Mouse (Mus musculus) lung, postnatal 14 days (tissue): ENCODE measurements around the gene Sidt2.

Experiments
- DNase-seq: peaks from one replicate; pipeline ENCODE4 v3.0.0; 2021

Gene Sidt2

GRCm38 (mm10) chr9:45955107-45955963 lies at the start of gene Sidt2:
Sidt2 (minus strand) TSS chr9:45955258.
- DNase-seq: peak; percentile 90

- DNase-seq: no peak
Observed at GRCm38 (mm10) chr9:46004529-46004928, 49.5 kb upstream of the Sidt2 start.

- peak; percentile 91 for DNase-seq
Observed at GRCm38 (mm10) chr9:46003729-46004128, 48.7 kb upstream of the Sidt2 start.

DNA sequence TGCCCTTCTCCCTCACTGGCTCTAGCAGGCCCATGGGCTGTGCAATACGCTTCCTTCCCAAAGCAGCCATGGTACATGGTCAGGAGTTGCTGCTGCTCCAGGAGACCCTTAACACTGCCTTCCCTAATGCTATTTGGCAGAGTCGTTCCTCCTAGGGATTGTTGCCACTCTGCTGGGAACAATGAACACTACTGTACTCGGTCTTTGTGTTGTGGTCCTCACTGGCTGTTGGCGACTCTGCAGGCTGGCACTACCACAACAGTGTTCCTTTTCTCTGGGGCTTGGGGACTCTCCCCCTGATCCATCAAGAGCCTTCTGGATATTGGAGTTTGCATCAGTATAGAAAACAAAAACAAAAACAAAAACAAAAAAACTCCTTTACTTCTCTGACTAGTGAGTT lies 44.0 kb upstream of the Sidt2 start:
- no peak for DNase-seq

GRCm38 (mm10) chr9:45985229-45985567 lies 30.1 kb upstream of the Sidt2 start:
- peak; percentile 85 for DNase-seq

GRCm38 (mm10) chr9:45984409-45985228 lies 29.6 kb upstream of the Sidt2 start:
- DNase-seq: peak; percentile 92

DNA sequence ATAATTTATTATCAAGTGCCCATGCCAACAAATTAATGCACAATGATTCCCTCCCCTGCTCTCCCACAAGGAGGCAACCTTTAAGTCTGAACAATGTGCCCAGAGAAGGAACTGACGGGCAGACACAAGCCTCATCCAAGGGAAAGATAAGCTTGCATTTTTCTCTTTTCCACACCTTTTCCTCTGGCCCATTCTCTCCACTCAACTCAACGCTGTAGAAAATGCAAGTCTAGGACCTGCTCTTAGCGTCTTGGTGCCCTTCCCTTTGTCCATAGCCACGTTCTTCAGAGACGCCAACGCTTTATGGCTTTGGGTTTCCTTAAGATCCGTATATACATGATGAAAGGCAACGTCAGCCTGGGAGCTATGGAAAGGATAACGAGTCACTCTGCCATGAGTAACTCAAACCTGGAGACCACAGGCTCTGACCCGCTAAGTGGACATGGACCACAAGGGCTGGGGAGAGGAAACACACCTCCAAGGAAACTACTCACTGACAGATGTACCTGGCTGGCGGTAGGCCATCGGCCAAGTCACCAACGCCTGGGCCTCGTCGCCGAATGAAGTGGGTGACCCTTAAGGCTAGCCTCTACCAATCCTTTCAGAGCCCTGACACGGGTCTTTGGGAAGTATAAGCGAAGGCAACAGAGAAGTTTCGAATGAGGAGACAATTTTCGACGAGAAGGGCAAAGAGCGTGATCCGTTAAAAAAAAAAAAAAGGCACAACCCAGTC lies 28.8 kb upstream of the Sidt2 start:
- DNase-seq: peak; percentile 17

DNA sequence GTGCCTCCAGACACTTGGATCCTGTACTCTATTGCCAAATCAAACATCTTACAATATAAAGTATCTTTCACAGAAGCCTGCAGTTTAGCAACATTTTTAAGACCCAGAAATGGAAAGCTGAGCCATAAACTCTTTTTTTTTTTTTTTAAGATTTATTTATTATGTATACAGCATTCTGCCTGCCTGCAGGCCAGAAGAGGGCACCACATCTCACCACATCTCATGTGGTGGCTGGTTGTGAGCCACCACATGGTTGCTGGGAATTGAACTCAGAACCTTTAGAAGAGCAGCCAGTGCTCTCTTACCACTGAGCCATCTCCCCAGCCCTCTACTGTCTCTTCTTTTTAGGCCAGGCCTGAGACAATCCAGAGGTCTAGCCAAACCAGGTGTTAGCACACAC lies 26.3 kb upstream of the Sidt2 start:
- no peak for DNase-seq

DNA sequence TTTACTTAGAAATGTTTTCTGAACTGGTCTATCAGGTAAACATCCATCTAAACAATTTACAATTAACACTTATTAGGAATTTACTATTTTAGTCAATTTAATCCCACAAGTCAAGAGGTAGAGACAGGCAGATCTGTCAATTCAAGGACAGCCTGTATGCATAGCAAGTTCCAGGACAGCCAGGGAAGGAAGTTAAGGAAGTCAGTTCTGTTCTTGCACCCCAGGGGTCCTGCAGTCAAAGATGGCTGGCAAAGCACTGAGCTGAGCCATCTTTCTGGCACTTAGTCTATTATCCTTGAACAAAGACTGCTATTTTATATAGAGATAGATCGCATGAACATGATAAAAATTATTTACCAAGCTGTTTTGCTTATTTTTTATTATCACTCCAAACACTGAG lies 25.6 kb upstream of the Sidt2 start:
- DNase-seq: no peak

DNA sequence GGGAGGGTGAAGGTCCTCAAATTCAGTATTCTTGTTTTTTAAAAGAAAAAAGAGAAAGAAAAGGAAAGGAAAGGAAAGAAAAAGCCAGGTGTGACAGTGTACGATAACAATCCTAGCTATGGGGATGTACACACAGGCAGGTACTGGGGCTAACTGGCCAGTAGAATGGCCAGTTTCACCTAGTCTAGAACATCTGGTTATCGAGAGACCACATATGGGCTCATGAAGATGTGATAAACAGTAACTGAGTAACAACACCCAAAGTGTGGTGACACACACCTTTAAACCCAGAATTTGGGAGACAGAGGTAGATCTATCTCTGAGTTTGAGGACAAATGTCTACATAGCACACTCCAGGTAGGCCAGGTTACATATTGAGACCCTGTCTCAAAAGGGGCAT lies 24.7 kb upstream of the Sidt2 start:
- no peak for DNase-seq

- peak; percentile 18 for DNase-seq
Observed at GRCm38 (mm10) chr9:45976884-45977283, 21.8 kb upstream of the Sidt2 start.

- no peak for DNase-seq
Observed at GRCm38 (mm10) chr9:45963577-45963976, 8.5 kb upstream of the Sidt2 start.

GRCm38 (mm10) chr9:45961855-45962254 lies 6.8 kb upstream of the Sidt2 start:
- no peak for DNase-seq

- DNase-seq: no peak
Observed at GRCm38 (mm10) chr9:45959661-45960060, 4.6 kb upstream of the Sidt2 start.

- DNase-seq: no peak
Observed at GRCm38 (mm10) chr9:45958851-45959250, 3.8 kb upstream of the Sidt2 start.

- no peak for DNase-seq
Observed at GRCm38 (mm10) chr9:45958023-45958670, 3.1 kb upstream of the Sidt2 start.

- peak; percentile 51 for DNase-seq
Observed at GRCm38 (mm10) chr9:45954294-45955106, 558 bp downstream of the Sidt2 start.

GRCm38 (mm10) chr9:45953511-45954293 lies 1.4 kb downstream of the Sidt2 start:
- DNase-seq: peak; percentile 28

DNA sequence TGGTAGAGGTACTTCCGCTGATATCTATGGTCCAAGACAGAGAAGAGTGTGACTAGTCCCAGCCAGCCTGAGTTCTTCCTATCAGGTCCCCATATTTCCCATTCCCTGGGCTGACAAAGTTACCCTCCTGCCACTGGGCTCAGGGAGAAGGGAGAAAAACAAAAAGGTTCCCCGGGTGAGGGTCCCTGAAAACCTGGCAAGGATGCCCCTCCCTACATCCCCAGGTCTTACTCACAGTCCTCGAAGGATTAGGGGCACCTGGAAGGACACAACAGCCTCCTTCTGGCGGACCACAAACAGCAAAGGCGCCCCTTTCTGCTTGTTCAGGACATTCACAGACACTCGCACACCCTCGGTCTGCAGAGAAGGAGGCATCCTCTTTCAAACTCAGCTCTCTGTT lies 2.2 kb downstream of the Sidt2 start:
- DNase-seq: no peak

DNA sequence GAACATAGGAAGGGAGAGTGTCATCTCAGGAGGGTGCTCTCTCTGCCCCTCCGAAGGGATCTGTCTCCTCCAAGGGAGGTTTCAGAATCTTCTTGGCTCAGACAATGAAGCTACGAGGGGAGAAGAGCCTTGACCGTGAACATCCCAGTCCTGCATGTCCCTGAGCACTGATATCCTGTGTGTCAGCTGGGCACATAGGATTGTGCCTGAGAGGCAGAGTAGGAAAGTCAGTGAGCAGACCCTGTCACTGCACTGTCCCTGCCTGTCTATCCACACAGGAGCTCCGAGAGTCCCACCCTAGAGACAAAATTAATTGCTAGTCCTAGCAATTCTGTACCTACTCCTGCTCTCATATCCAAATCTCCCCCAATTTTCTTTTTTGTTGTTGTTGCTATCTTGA lies 3.0 kb downstream of the Sidt2 start:
- no peak for DNase-seq

- DNase-seq: no peak
Observed at GRCm38 (mm10) chr9:45946872-45947183, 8.2 kb downstream of the Sidt2 start.
